Comparison of ENCODE assay signal across 9 mouse cellular contexts in the genomic region with DNA sequence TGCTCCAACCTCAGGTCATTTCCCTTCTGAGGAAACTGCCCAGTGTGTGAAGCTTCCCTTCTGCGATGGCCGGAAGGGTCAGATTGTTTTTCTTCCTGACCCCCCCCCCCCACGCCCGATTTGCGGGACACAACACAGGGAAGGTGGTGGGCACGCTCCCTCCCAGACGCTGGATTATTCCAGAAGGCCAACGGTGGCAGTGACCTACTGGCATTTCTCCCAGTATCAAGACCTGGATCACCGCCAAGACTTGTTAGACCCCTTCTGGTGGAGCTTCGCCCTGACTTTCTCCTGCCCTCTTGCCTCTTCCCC.
DNase-seq lines count a peak whose midpoint lies in the region; ATAC-seq and TF ChIP-seq lines count a peak whose summit lies in the region.
"Had no signal": no experiment of that assay in that cellular context is flagged by ENCODE, and none has a peak within 500 bp of the region (broad histone marks: within the 10 kb centered on the region; RNA-seq: fewer than 3 reads in every experiment).

No protein-coding gene starts in this region.

- no peak for TF ChIP-seq EP300 in stomach, postnatal 0 days (optimal IDR thresholded peaks at IDR 0.05)

- H3K27ac ChIP-seq in limb, embryonic 10.5 days, result peak overlapping the region; percentile 25; the same call in 1 of the 2 replicates
- no peak overlapping the region for H3K27ac ChIP-seq in stomach, postnatal 0 days (replicated peaks)
- H3K27ac ChIP-seq: embryonic facial prominence, embryonic 12.5 days had no signal

- H3K4me3 ChIP-seq in lung, adult 2 months (replicated peaks; ENCODE audit: extremely low read depth, low read depth, low read length), result no peak overlapping the region
- H3K4me3 ChIP-seq in limb, embryonic 10.5 days, result no peak overlapping the region
- no peak overlapping the region for H3K4me3 ChIP-seq in stomach, postnatal 0 days (ENCODE audit: low read depth, low read length)
- H3K4me3 ChIP-seq: embryonic facial prominence, embryonic 12.5 days had no signal

- no peaks in the 10 kb centered on the region for H3K27me3 ChIP-seq in limb, embryonic 10.5 days (ENCODE audit: low read depth, poor library complexity, severe bottlenecking)
- H3K27me3 ChIP-seq in stomach, postnatal 0 days (ENCODE audit: control insufficient read depth, insufficient read depth, low read length), result no peaks in the 10 kb centered on the region
- H3K27me3 ChIP-seq: embryonic facial prominence, embryonic 12.5 days had no signal

- no peaks in the 10 kb centered on the region for H3K9me3 ChIP-seq in limb, embryonic 10.5 days (replicated peaks)
- H3K9me3 ChIP-seq in stomach, postnatal 0 days (ENCODE audit: control insufficient read depth, low read length), result no peaks in the 10 kb centered on the region
- H3K9me3 ChIP-seq: embryonic facial prominence, embryonic 12.5 days had no signal

- H3K36me3 ChIP-seq in limb, embryonic 10.5 days, result no peaks in the 10 kb centered on the region
- no peaks in the 10 kb centered on the region for H3K36me3 ChIP-seq in stomach, postnatal 0 days (ENCODE audit: control insufficient read depth, insufficient read depth, low read length)
- H3K36me3 ChIP-seq: embryonic facial prominence, embryonic 12.5 days had no signal

- TF ChIP-seq CTCF in lung, adult 2 months (IDR thresholded peaks at IDR 0.05; ENCODE audit: insufficient read depth, low read length), result no peak
- TF ChIP-seq CTCF in stomach, postnatal 0 days (IDR thresholded peaks at IDR 0.05; ENCODE audit: low read depth), result no peak

- H3K4me1 ChIP-seq in lung, adult 2 months (ENCODE audit: control insufficient read depth, insufficient read depth, low read length), result peaks cover 8% of the 10 kb centered on the region
- peaks cover 24% of the 10 kb centered on the region for H3K4me1 ChIP-seq in limb, embryonic 10.5 days
- no peaks in the 10 kb centered on the region for H3K4me1 ChIP-seq in stomach, postnatal 0 days (replicated peaks; ENCODE audit: control insufficient read depth, insufficient read depth)

- DNase-seq in lung, adult 2 months, result peak; percentile 18
- DNase-seq in lung, postnatal 25 days (ENCODE audit: low spot score), result no peak
- DNase-seq in heart, adult 9 months (ENCODE audit: low spot score in 2 of 2), result peak; percentile 26 to 60
- no peak for DNase-seq in limb, embryonic 10.5 days (ENCODE audit: low spot score)
- DNase-seq in stomach, postnatal 0 days (ENCODE audit: low spot score), result no peak
- DNase-seq in layer of hippocampus, adult 8-10 months (ENCODE audit: low spot score in 2 of 2), result no peak
- DNase-seq in layer of hippocampus, adult 9-11 months, result no peak
- DNase-seq in ovary, adult 18-20 months (ENCODE audit: low spot score), result no peak

- H3K4me2 ChIP-seq in stomach, postnatal 0 days (replicated peaks; ENCODE audit: low read depth), result no peak overlapping the region
- H3K4me2 ChIP-seq: embryonic facial prominence, embryonic 12.5 days had no signal

- TF ChIP-seq POLR2A in lung, adult 2 months (IDR thresholded peaks at IDR 0.05; ENCODE audit: borderline replicate concordance, extremely low read depth, low read depth, low read length), result no peak

- H3K9ac ChIP-seq in stomach, postnatal 0 days (ENCODE audit: low read length), result no peak overlapping the region
- H3K9ac ChIP-seq: embryonic facial prominence, embryonic 12.5 days had no signal

- WGBS in lung, adult 2 months, result 20% methylated on average over 10 of the region's 10 CpGs
- 27% methylated on average over 10 of the region's 10 CpGs for WGBS in limb, embryonic 10.5 days
- 30% methylated on average over 9 of the region's 10 CpGs for WGBS in stomach, postnatal 0 days

- peak; percentile 53; the same call in 1 of the 2 replicates for ATAC-seq in stomach, postnatal 0 days (ENCODE audit: low FRiP score, low TSS enrichment)

Comparison
In these comparisons a context has a peak if more than half of its experiments do, and no peak if none do; other contexts are left out.
1. DNase-seq: peak in lung, adult 2 months (single experiment) and heart, adult 9 months (2 of 2); none in lung, postnatal 25 days (single experiment), limb, embryonic 10.5 days (single experiment), stomach, postnatal 0 days (single experiment), layer of hippocampus, adult 8-10 months (0 of 2), layer of hippocampus, adult 9-11 months (single experiment) and ovary, adult 18-20 months (single experiment).